ENCODE assay signal across 8 mouse cellular contexts in the genomic region with DNA sequence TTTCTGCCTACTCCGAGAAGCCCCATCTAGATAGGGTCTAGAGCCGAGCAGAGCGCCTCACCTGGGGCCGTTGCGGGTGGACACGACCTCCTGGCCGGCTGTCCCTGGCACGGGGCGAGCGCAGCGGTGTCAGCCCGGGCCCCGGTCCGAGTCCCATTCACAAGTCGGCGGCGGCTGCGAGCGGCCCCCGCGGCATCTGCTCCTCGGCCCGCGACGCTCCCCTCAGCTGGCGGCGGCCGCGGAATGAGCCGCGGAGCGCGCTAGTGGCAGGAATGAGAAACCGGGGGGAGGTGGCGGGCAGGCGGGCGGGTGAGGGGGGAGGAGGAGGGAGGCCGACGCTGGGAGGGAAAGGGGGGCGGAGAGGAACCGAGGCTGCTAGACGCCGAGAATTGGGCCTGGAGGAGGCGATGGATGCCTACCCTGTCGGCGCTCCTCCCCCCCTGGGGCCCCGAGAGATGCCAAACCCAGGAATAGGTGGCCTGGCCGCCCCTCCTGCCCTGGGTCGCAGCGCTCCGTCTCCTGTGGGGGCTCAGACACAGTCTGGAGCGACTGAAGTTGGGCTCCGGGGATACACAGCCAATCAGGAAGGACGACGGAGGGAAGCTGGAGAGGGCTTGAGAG. TPM values are rescaled to one million over a fixed set of nuclear protein-coding genes. Genes with fewer than 3 reads are reported as not detected.
A peak's percentile ranks its signal among the peaks of the same experiment; 100 is the strongest.
DNase-seq lines count a peak whose midpoint lies in the region; ATAC-seq lines count a peak whose summit lies in the region.

No protein-coding gene starts in this region.

- no peaks in the 10 kb centered on the region for H3K36me3 ChIP-seq in midbrain, embryonic 13.5 days
- H3K36me3 ChIP-seq in stomach, embryonic 16.5 days (ENCODE audit: control insufficient read depth, insufficient read depth, low read length), result no peaks in the 10 kb centered on the region

- H3K4me3 ChIP-seq in midbrain, embryonic 13.5 days (replicated peaks), result peak overlapping the region; percentile 80
- H3K4me3 ChIP-seq in stomach, embryonic 16.5 days (replicated peaks; ENCODE audit: low read length), result peak overlapping the region; percentile 80

- intact Hi-C loops in gastrocnemius, postnatal 36 days (cut with DNase I), result loop anchor here (10.0 kb wide), 1 partner anchor 1240 kb away; no protein-coding TSS in a partner anchor
- intact Hi-C loops in left cerebral cortex, postnatal 4 days (cut with DNase I), result loop anchor here (2.0 to 10.0 kb wide), 4 partner anchors 550 to 1840 kb away; no protein-coding TSS in a partner anchor

- no peaks in the 10 kb centered on the region for H3K9me3 ChIP-seq in midbrain, embryonic 13.5 days
- no peaks in the 10 kb centered on the region for H3K9me3 ChIP-seq in stomach, embryonic 16.5 days (replicated peaks; ENCODE audit: control insufficient read depth, low read length)

- peak overlapping the region; percentile 91 for H3K9ac ChIP-seq in midbrain, embryonic 13.5 days (replicated peaks)
- H3K9ac ChIP-seq in stomach, embryonic 16.5 days (ENCODE audit: low read length), result peak overlapping the region; percentile 94

- H3K4me1 ChIP-seq in midbrain, embryonic 13.5 days (replicated peaks), result peaks cover 32% of the 10 kb centered on the region
- H3K4me1 ChIP-seq in stomach, embryonic 16.5 days (ENCODE audit: control insufficient read depth, insufficient read depth, low read length), result no peaks in the 10 kb centered on the region; the same call in 1 of the 2 replicates

- DNase-seq in R1 (ENCODE audit: low read depth, low spot score), result peak; percentile 29
- DNase-seq in embryo, embryonic 10 days (ENCODE audit: low spot score), result peak; percentile 80
- DNase-seq in gastrocnemius, postnatal 36 days, result peak; percentile 27 to 28
- DNase-seq in kidney, adult 11 months, result peak; percentile 5
- peak; percentile 75 for DNase-seq in left cerebral cortex, postnatal 4 days

- under 1% methylated on average over 48 of the region's 55 CpGs for WGBS in midbrain, embryonic 13.5 days
- WGBS in stomach, embryonic 16.5 days, result under 1% methylated on average over 53 of the region's 55 CpGs

- ATAC-seq in midbrain, embryonic 13.5 days, result peak; percentile 81
- ATAC-seq in stomach, embryonic 16.5 days (ENCODE audit: insufficient read depth, low FRiP score), result peak; percentile 82
- ATAC-seq in megakaryocyte-erythroid progenitor cell, adult 5-6 weeks (replicated peaks; ENCODE audit: low FRiP score, low TSS enrichment, poor library complexity, severe bottlenecking), result no peak

- peak overlapping the region; percentile 91 for H3K27ac ChIP-seq in midbrain, embryonic 13.5 days
- H3K27ac ChIP-seq in stomach, embryonic 16.5 days (ENCODE audit: low read length), result peak overlapping the region; percentile 95

- H3K4me2 ChIP-seq in midbrain, embryonic 13.5 days (replicated peaks), result peak overlapping the region; percentile 92
- H3K4me2 ChIP-seq in stomach, embryonic 16.5 days (ENCODE audit: low read depth, low read length), result peak overlapping the region; percentile 67

- peaks cover 44% of the 10 kb centered on the region for H3K27me3 ChIP-seq in midbrain, embryonic 13.5 days
- H3K27me3 ChIP-seq in stomach, embryonic 16.5 days (ENCODE audit: control insufficient read depth, insufficient read depth, low read length), result peaks cover 15% of the 10 kb centered on the region; the same call in 1 of the 2 replicates

RNA-seq across cellular contexts. Expression of gene Cdh11, which starts 0.5 kb away (rescaled TPM):
- 1 to 10 TPM in 1 of 2 experiments, under 1 TPM in 1; 0.97 to 1.7 TPM for total RNA-seq in gastrocnemius, postnatal 36 days (2021)
- 10 to 100 TPM; 82.7 to 89.6 TPM for total RNA-seq in left cerebral cortex, postnatal 4 days (2021)
- polyA plus RNA-seq in midbrain, embryonic 13.5 days (2015; fragmentation: Nextera tagmentation; extraction: Ambion mirVana), result 28.2 and 29.7 TPM in 2 replicates
- 75.1 and 82.4 TPM in 2 replicates for polyA plus RNA-seq in stomach, embryonic 16.5 days (2015; fragmentation: Nextera tagmentation; extraction: Ambion mirVana)
- 0.10 TPM in 1 of 2 replicates, not detected in the other for total RNA-seq in megakaryocyte-erythroid progenitor cell, adult 5-6 weeks (2014; fragmentation: Nextera tagmentation)
- total RNA-seq in megakaryocyte-erythroid progenitor cell, adult 5-6 weeks (2017), result 0.19 TPM in 1 of 2 replicates, not detected in the other

Comparison
In these comparisons a context has a peak if more than half of its experiments do, and no peak if none do; other contexts are left out.
1. DNase-seq: peak in every context shown above with its lines; median percentile 80 in embryo, embryonic 10 days; 75 in left cerebral cortex, postnatal 4 days; 29 in R1; 28 in gastrocnemius, postnatal 36 days; 5 in kidney, adult 11 months.
2. RNA of gene Cdh11, which starts 0.5 kb away (total RNA-seq): 82.7 to 89.6 TPM in left cerebral cortex, postnatal 4 days; 0.97 to 1.7 TPM in gastrocnemius, postnatal 36 days and 0.10 to 0.19 TPM in megakaryocyte-erythroid progenitor cell, adult 5-6 weeks; every median in the first group is over 10 times any median in the second.